Mouse (Mus musculus) CH12.LX (cell line): ENCODE data around the gene Igsf21. TPM values are rescaled to one million over a fixed set of nuclear protein-coding genes. Genes with fewer than 3 reads are reported as not detected.

Source experiments
- DNase-seq: peaks from one replicate; pipeline ENCODE4 v3.0.0-alpha.2; 2013; ENCODE audit errors: extremely low read depth
- H3K27ac ChIP-seq: 2 replicates; pipeline ENCODE4 v1.5.1; 2012; ENCODE audit warnings: low read depth, mild to moderate bottlenecking, control low read depth, moderate library complexity; ENCODE audit not compliant: insufficient read depth
- H3K27me3 ChIP-seq: replicated peaks from 2 replicates; pipeline ENCODE3; 2012; ENCODE audit warnings: inconsistent platforms
- H3K36me3 ChIP-seq, 2 experiments: replicated peaks in 1 of 2; 2 replicates each; pipeline versions ENCODE3 to v1.6.1; 2012; ENCODE audit warnings: inconsistent platforms in 1 of 2, low read length in 1 of 2, mild to moderate bottlenecking in 1 of 2, mixed read lengths in 1 of 2, moderate library complexity in 1 of 2; ENCODE audit not compliant: control insufficient read depth in 1 of 2, insufficient read depth in 1 of 2
- H3K4me1 ChIP-seq, 2 experiments: 2 replicates each; pipeline ENCODE4 v1.6.1; 2012; ENCODE audit warnings: inconsistent platforms in 1 of 2, moderate library complexity in 1 of 2; ENCODE audit not compliant: insufficient read depth in 2 of 2, control insufficient read depth in 1 of 2
- H3K4me2 ChIP-seq: 2 replicates; pipeline ENCODE4 v1.6.1; 2012; ENCODE audit warnings: low read depth, mild to moderate bottlenecking, control low read depth; ENCODE audit not compliant: poor library complexity, insufficient read depth, severe bottlenecking
- H3K4me3 ChIP-seq, 3 experiments: fragments of 150-350 bp in 1 of 3; sonication (generic) in 1 of 3; replicated peaks in 1 of 3; 2 replicates each; pipeline versions ENCODE3 to v1.5.1; 2011 to 2012; ENCODE audit warnings: low read depth in 2 of 3, low read length in 2 of 3, mild to moderate bottlenecking in 2 of 3, moderate library complexity in 2 of 3, control low read depth in 1 of 3, improper control_type of control experiment in 1 of 3, inconsistent platforms in 1 of 3, mixed read lengths in 1 of 3; ENCODE audit not compliant: poor library complexity in 1 of 3
- H3K79me2 ChIP-seq: replicated peaks from 2 replicates; pipeline ENCODE4 v1.6.1; 2012; ENCODE audit warnings: mild to moderate bottlenecking, moderate library complexity; ENCODE audit not compliant: control insufficient read depth, poor library complexity, insufficient read depth, severe bottlenecking; ENCODE audit errors: extremely low read depth
- H3K9ac ChIP-seq: 2 replicates; pipeline ENCODE4 v1.6.1; 2012; ENCODE audit warnings: low read depth, mild to moderate bottlenecking, control low read depth, moderate library complexity; ENCODE audit not compliant: insufficient read depth
- H3K9me3 ChIP-seq: replicated peaks from 2 replicates; pipeline ENCODE3; 2012; ENCODE audit warnings: low read length, inconsistent platforms, mixed read lengths
- BHLHE40 ChIP-seq: IDR thresholded peaks from 2 replicates; pipeline ENCODE4 v1.6.1; 2011; ENCODE audit warnings: mild to moderate bottlenecking, low read depth, low read length, improper control_type of control experiment
- CHD1 ChIP-seq: IDR thresholded peaks from 2 replicates; pipeline ENCODE4 v1.6.1; 2012; ENCODE audit warnings: low read depth, low read length, improper control_type of control experiment, inconsistent platforms
- CTCF ChIP-seq, 2 experiments: IDR thresholded peaks in 1 of 2; conservative IDR thresholded peaks in 1 of 2; 2 replicates each; pipeline ENCODE4 v1.5.1; 2011 to 2012; ENCODE audit warnings: low read depth in 2 of 2, low read length in 2 of 2, improper control_type of control experiment in 1 of 2, inconsistent platforms in 1 of 2, mild to moderate bottlenecking in 1 of 2, moderate library complexity in 1 of 2
- E2F4 ChIP-seq: IDR thresholded peaks from 2 replicates; pipeline ENCODE4 v1.6.1; 2011; ENCODE audit warnings: low read depth, low read length, improper control_type of control experiment; ENCODE audit not compliant: insufficient replicate concordance
- ELF1 ChIP-seq: IDR thresholded peaks from 2 replicates; pipeline ENCODE4 v1.6.1; 2014; ENCODE audit warnings: low read depth, mild to moderate bottlenecking, inconsistent platforms, low read length, improper control_type of control experiment
- EP300 ChIP-seq: IDR thresholded peaks from 2 replicates; pipeline ENCODE4 v1.6.1; 2011; ENCODE audit warnings: low read length, improper control_type of control experiment
- ETS1 ChIP-seq: conservative IDR thresholded peaks from 2 replicates; pipeline ENCODE4 v1.6.1; 2012; ENCODE audit warnings: low read depth, mild to moderate bottlenecking, inconsistent platforms, low read length, improper control_type of control experiment, moderate library complexity
- HCFC1 ChIP-seq: IDR thresholded peaks from 2 replicates; pipeline ENCODE4 v1.6.1; 2012; ENCODE audit warnings: low read depth, mild to moderate bottlenecking, inconsistent platforms, low read length, improper control_type of control experiment
- IRF4 ChIP-seq: IDR thresholded peaks from 2 replicates; pipeline ENCODE4 v1.6.1; 2014; ENCODE audit warnings: low read depth, mild to moderate bottlenecking, inconsistent platforms, low read length, improper control_type of control experiment
- KAT2A ChIP-seq: IDR thresholded peaks from 2 replicates; pipeline ENCODE4 v1.6.1; 2012; ENCODE audit warnings: low read length, improper control_type of control experiment, inconsistent platforms; ENCODE audit not compliant: insufficient replicate concordance
- MAFK ChIP-seq: IDR thresholded peaks from 2 replicates; pipeline ENCODE4 v1.6.1; 2011; ENCODE audit warnings: low read length, improper control_type of control experiment; ENCODE audit not compliant: insufficient replicate concordance
- MAZ ChIP-seq: IDR thresholded peaks from 2 replicates; pipeline ENCODE4 v1.6.1; 2012; ENCODE audit warnings: low read depth, mild to moderate bottlenecking, inconsistent platforms, low read length, improper control_type of control experiment, moderate library complexity
- MEF2A ChIP-seq: IDR thresholded peaks from 2 replicates; pipeline ENCODE4 v1.6.1; 2014; ENCODE audit warnings: low read depth, mild to moderate bottlenecking, inconsistent platforms, low read length, improper control_type of control experiment, borderline replicate concordance
- MYC ChIP-seq: IDR thresholded peaks from 2 replicates; pipeline ENCODE4 v1.6.1; 2011; ENCODE audit warnings: low read depth, mild to moderate bottlenecking, improper control_type of control experiment, low read length
- PAX5 ChIP-seq: IDR thresholded peaks from 2 replicates; pipeline ENCODE4 v1.6.1; 2012; ENCODE audit warnings: low read length, inconsistent platforms, mixed read lengths
- POLR2A ChIP-seq: IDR thresholded peaks from 2 replicates; pipeline ENCODE4 v1.6.1; 2011; ENCODE audit warnings: low read depth, mild to moderate bottlenecking, improper control_type of control experiment, low read length
- POLR2AphosphoS2 ChIP-seq: IDR thresholded peaks from 2 replicates; pipeline ENCODE4 v1.6.1; 2011; ENCODE audit warnings: low read depth, low read length, improper control_type of control experiment
- SMC3 ChIP-seq: IDR thresholded peaks from 2 replicates; pipeline ENCODE4 v1.6.1; 2011; ENCODE audit warnings: low read depth, low read length, improper control_type of control experiment
- TCF12 ChIP-seq: IDR thresholded peaks from 2 replicates; pipeline ENCODE4 v1.6.1; 2014; ENCODE audit warnings: low read depth, mild to moderate bottlenecking, inconsistent platforms, low read length, improper control_type of control experiment
- UBTF ChIP-seq: IDR thresholded peaks from 2 replicates; pipeline ENCODE4 v1.6.1; 2012; ENCODE audit warnings: low read depth, mild to moderate bottlenecking, inconsistent platforms, low read length, improper control_type of control experiment, moderate library complexity
- USF1 ChIP-seq: IDR thresholded peaks from 2 replicates; pipeline ENCODE4 v1.6.1; 2014; ENCODE audit warnings: low read depth, mild to moderate bottlenecking, inconsistent platforms, low read length, improper control_type of control experiment
- USF2 ChIP-seq: conservative IDR thresholded peaks from 2 replicates; pipeline ENCODE4 v1.6.1; 2011; ENCODE audit warnings: low read depth, low read length, improper control_type of control experiment
- ZC3H11A ChIP-seq: IDR thresholded peaks from 2 replicates; pipeline ENCODE4 v1.6.1; 2012; ENCODE audit warnings: low read depth, mild to moderate bottlenecking, inconsistent platforms, low read length, improper control_type of control experiment
- ZKSCAN1 ChIP-seq: IDR thresholded peaks from 2 replicates; pipeline ENCODE4 v1.6.1; 2012; ENCODE audit warnings: low read depth, inconsistent platforms, low read length, improper control_type of control experiment, borderline replicate concordance
- ZMIZ1 ChIP-seq: IDR thresholded peaks from 2 replicates; pipeline ENCODE4 v1.6.1; 2012; ENCODE audit warnings: low read depth, mild to moderate bottlenecking, inconsistent platforms, low read length, improper control_type of control experiment
- dilution Hi-C: fragments of 300-500 bp; cut with MboI; formaldehyde crosslinking; loops from 2 replicates; pipeline ENCODE4 v1.14.3; 2020; ENCODE audit warnings: low sequenced_read_pairs; ENCODE audit not compliant: extremely low pct_unique_long_range_greater_than_20kb, extremely low pct_ligation_motif_present
- in situ Hi-C: fragments of 300-500 bp; cut with MboI; formaldehyde crosslinking; loops from 3 replicates; pipeline ENCODE4 v1.14.3; 2019; ENCODE audit warnings: low sequenced_read_pairs, low pct_ligation_motif_present, low pct_unique_long_range_greater_than_20kb, mixed read lengths
- polyA plus RNA-seq: library from polyadenylated mRNA; unstranded; fragments of >175 nt; gene quantifications from 2 replicates; pipeline ENCODE4 v1.2.1, GENCODE M21; 2012; ENCODE audit warnings: low read depth; ENCODE audit not compliant: insufficient read length
- total RNA-seq, 2 experiments: library from RNA; depleted of rRNA; stranded (reverse); fragments of 300-350 nt in 1 of 2; fragments of >200 nt in 1 of 2; gene quantifications; 2 replicates each; pipeline ENCODE4 v1.2.3; 2012 to 2014

Gene Igsf21
- total and polyA plus RNA-seq, 3 experiments = not detected

DNA sequence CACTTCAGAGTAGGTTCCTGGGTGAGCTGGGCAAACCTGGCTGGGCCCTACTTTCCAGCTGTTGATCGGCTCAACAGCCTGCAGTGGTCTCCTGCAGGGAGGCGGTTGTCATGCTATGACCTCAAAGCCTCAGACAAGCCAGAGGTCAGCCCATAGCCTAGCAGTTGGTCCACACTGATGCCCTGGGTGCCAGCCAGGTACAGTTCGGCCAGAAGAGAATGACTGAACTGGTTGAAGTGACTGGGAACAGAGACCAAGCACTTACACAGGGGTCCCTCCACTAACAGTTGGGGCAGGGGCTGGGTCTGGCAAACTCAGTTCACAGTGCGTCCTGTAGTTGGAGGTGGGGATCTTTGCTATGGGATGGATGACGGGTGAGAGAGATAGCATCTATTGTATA is 162.5 kb downstream of the Igsf21 start:
- no peaks in the 10 kb centered on the region for H3K4me1 ChIP-seq
- TF ChIP-seq ZC3H11A (no peak), SMC3 (no peak), POLR2A (no peak), CTCF (conservative IDR thresholded peaks at IDR 0.05 in 1 of 2, IDR thresholded peaks at IDR 0.05 in 1 of 2; ENCODE audit: low read depth in 2 of 2, low read length in 2 of 2) (no peak), MAFK (no peak), CHD1 (no peak), MAZ (no peak), ZKSCAN1 (no peak), USF1 (no peak), BHLHE40 (no peak), TCF12 (no peak), POLR2AphosphoS2 (no peak), PAX5 (no peak), MYC (no peak), HCFC1 (no peak), ZMIZ1 (no peak), KAT2A (no peak), USF2 (no peak)
- no peaks in the 10 kb centered on the region for H3K36me3 ChIP-seq
- dilution Hi-C loops = no loop called here
- in situ Hi-C loops = no loop called here
- DNase-seq = no peak
- H3K79me2 ChIP-seq = no peaks in the 10 kb centered on the region
- H3K27ac ChIP-seq = no peak overlapping the region
- H3K9me3 ChIP-seq = peaks cover 46% of the 10 kb centered on the region
- no peak overlapping the region for H3K4me2 ChIP-seq
- no peak overlapping the region for H3K9ac ChIP-seq
- no peak overlapping the region for H3K4me3 ChIP-seq
- peaks cover 9% of the 10 kb centered on the region for H3K27me3 ChIP-seq

- H3K36me3 ChIP-seq = no peaks in the 10 kb centered on the region
- peaks cover 47% of the 10 kb centered on the region for H3K9me3 ChIP-seq
- in situ Hi-C loops (no loop called here), dilution Hi-C loops (no loop called here)
- no peaks in the 10 kb centered on the region for H3K4me1 ChIP-seq
- H3K27ac ChIP-seq = no peak overlapping the region
- H3K9ac ChIP-seq = no peak overlapping the region
- TF ChIP-seq ELF1 (no peak), SMC3 (no peak), MAZ (no peak), MEF2A (no peak), ZKSCAN1 (no peak), ETS1 (no peak), IRF4 (no peak), E2F4 (no peak), HCFC1 (no peak), POLR2AphosphoS2 (no peak), EP300 (no peak), UBTF (no peak), PAX5 (no peak), KAT2A (no peak), CTCF (conservative IDR thresholded peaks at IDR 0.05 in 1 of 2, IDR thresholded peaks at IDR 0.05 in 1 of 2; ENCODE audit: low read depth in 2 of 2, low read length in 2 of 2) (no peak)
- no peaks in the 10 kb centered on the region for H3K79me2 ChIP-seq
- no peak overlapping the region for H3K4me2 ChIP-seq
- no peak overlapping the region for H3K4me3 ChIP-seq
- no peak for DNase-seq
- peaks cover 7% of the 10 kb centered on the region for H3K27me3 ChIP-seq
Measured at GRCm38 (mm10) chr4:140078416-140078815, 168.2 kb downstream of the Igsf21 start.
